Mouse (Mus musculus) pancreas, adult 10 weeks (tissue): ENCODE measurements around the gene Rpl32. TPM values are rescaled to one million over a fixed set of nuclear protein-coding genes. Genes with fewer than 3 reads are reported as not detected.

Source experiments
- polyA plus RNA-seq: library from polyadenylated mRNA; stranded (reverse); fragments of 350-450 nt; fragmentation: Illumina TruSeq; extraction: RNeasy Lipid Tissue Mini Kit (QIAGEN cat#74804); gene quantifications from one replicate; pipeline ENCODE4 v1.2.3, GENCODE M21; 2015; ENCODE audit warnings: low read depth, low replicate concordance; ENCODE audit not compliant: insufficient read depth

Gene Rpl32
- 1,045 TPM for polyA plus RNA-seq

DNA sequence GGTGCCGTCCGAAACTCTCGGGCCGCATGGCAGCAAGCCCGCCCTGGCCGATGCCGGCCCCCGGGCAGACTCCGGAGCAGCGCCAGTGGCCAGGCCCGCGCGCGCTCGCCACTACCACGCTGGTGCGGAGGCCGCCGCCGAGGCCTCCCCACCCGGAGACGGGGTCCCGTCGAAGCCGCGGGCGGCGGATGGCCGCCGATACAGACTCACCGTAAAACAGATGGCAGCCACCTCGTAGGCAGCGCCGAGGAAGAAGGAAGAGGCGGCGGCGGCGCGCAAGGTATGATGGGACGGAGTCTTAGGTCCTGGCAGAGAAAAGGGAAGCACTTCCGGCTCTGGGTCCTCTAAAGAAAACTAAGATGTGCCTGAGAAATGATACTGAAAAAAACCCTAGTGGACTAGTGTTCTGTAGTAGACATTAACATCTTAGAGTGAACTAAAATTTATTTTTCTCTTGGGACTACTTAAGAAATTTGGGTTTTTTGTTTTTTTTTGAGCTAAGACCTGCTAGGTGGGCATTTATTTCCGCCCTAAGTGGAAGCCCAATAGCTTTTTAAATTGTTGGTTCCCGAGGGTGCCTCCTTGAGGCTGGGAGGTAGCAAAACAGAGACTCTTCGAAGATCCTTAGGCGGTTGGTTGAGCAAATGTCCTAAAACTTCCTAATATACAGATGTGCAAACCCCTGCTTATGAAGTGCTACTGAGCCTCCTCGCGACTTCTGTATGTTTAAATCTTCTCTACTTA is at the start of gene Rpl32:
TSS of gene Rpl32 (minus strand) at position 260 of the 744 bp plus-strand sequence.

DNA sequence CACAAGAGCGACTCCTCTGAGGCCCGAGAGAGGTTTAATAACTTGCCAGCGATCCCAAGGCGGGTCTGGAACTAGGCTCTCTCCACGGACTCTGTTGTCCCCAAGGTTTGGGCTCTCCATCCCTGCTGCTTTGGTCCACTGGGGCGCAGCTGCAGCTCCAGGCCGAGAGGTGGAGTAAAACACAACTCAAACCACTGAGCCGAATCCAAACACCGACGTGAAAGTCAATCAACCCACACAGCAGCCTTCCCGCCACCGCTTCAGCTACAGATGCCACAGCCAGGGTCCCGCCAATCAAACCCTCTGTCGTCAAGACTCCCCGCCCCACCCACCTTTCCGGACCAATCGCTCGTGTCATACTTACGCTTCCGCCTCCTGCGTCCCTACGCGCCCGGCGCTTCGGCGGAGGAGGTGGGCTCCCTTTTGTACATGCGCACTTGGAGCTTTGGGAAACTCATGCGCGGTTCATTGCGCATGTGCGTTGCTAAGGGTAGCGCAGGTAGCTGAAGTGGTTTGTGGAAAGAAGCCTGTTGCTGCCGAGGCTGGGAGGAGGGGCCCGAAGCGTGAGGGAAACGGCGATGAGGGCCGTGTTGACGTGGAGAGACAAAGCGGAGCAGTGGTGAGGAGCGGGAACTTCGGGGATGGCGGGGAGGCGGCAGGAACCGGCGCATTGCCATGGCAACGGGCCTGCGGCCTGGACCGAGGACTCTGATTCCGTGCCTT is 44.7 kb upstream of the Rpl32 start, which contains the start of the genes Mbd4 and Ift122:
TSS of gene Mbd4 (minus strand) at position 281 of the 723 bp plus-strand sequence.
TSS of gene Ift122 (plus strand) at position 380 of the 723 bp plus-strand sequence.

DNA sequence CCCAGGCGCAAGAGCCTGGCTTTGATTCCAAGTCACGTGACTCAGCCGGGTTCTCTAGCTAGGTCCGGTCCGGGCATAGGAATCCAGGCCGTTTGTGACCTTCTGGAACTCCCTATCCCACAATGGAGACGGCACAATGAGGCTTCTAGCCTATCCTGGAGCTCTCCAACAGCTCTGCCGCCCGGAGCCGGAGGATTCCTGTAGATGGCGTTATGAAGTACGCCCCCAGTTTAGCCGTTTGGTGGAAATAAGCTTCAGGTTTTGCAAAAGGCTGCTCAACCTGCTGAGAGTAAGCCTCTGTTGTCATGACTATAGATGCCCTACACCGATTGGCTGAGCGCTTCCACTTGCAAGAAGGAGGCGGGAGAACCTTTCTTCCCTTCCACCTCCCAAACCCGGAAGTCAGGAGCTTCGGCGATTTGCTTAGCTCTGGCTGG is 29.6 kb upstream of the Rpl32 start, which contains the start of gene Efcab12:
TSS of gene Efcab12 (minus strand) at position 252 of the 437 bp plus-strand sequence.

DNA sequence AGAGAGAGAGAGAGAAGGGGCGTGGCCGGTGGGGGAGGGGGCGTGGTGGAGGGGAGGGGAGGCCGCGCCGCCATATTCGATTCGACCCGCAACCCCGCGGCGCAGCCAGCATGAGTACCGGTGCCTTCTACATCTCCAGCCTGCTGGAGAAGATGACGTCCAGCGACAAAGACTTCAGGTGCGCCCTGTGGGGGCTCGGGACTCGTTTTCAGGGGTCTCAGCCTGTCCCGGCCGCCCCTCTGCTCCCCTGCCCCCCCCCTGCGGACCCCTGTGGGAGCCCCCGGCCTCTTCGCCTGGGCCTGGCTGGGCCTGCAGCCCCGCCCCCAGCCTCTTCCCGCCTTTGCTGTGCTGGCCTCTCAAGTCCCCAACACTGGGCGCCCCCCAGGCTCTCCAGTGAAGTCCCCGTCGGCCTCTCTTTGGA is 34.0 kb downstream of the Rpl32 start, which contains the start of gene Cand2:
TSS of gene Cand2 (plus strand) at position 38 of the 421 bp plus-strand sequence.

DNA sequence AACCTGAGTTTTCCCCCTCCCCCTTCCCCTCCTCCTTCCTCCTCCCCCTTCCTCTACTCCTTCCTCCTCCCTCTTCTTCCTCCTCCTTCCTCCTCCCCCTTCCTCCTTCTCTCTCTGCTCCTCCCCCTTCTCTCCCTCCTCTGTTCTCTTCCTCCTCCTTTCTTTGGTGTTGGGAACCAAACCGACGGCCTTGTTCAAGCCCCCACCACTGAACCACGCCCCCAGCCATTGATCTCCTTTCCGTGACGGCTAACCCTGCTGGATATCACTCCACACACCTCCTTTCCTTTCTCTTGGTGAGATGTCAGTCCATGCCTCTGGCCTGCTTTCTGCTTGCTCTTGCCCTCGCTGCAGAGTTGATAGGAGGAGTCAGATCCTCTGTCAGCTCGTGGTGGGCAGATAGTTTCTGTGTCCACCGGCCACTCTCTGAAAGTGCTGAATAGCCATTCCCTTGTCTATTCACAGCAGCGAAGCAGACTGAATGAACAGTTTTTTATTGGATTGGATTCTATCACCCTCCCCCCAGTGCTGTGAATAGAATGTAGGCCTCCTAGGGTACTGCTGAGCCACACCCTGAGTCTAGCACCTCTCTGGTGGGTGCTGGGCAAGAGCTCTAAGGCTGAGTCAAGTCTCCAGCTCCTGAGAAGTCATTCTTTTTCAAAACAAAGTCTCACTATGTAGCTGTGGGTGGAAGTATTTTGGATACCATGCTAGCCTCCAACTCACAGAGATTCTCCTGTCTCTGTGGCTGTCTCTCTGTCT is 46.4 kb downstream of the Rpl32 start, which contains the start of gene Tmem40:
TSS of gene Tmem40 (minus strand) at position 416 of the 762 bp plus-strand sequence.

Other genes with a start within 250 kb of the Rpl32 start
- 1.4 TPM for gene Mkrn2os, start 216.2 kb downstream of the Rpl32 start, polyA plus RNA-seq
- gene Mkrn2, start 206.8 kb downstream of the Rpl32 start, polyA plus RNA-seq = 3.3 TPM
- gene Raf1, start 132.1 kb downstream of the Rpl32 start, polyA plus RNA-seq = 31.0 TPM
- gene Tmem40, start 46.3 kb downstream of the Rpl32 start, polyA plus RNA-seq = not detected
- gene Cand2, start 34.2 kb downstream of the Rpl32 start, polyA plus RNA-seq = 0.37 TPM
- 0.52 TPM for gene Efcab12, start 29.7 kb upstream of the Rpl32 start, polyA plus RNA-seq
- gene Mbd4, start 44.6 kb upstream of the Rpl32 start, polyA plus RNA-seq = 1.1 TPM
- gene Ift122, start 44.7 kb upstream of the Rpl32 start, polyA plus RNA-seq = 4.2 TPM
- gene Rho, start 123.0 kb upstream of the Rpl32 start, polyA plus RNA-seq = not detected
- gene H1foo, start 136.2 kb upstream of the Rpl32 start, polyA plus RNA-seq = not detected
- 29.6 TPM for gene Plxnd1, start 186.3 kb upstream of the Rpl32 start, polyA plus RNA-seq